Mouse (Mus musculus) brain, embryonic 14.5 days (tissue): ENCODE measurements at regions not wholly inside any gene's neighbourhood (a gene's known extent, or its start where the extent isn't known, plus 50 kb on each side); places are given as distances from the start of the nearest gene placed in this dataset.

ENCODE experiments used
- CTCF ChIP-seq: fragments of 200-500 bp; IDR thresholded peaks from 2 replicates; pipeline ENCODE4 v1.5.1; 2012; ENCODE audit warnings: inconsistent platforms, mild to moderate bottlenecking, moderate library complexity, borderline replicate concordance; ENCODE audit not compliant: insufficient read depth, insufficient read length; ENCODE audit errors: extremely low read depth
- POLR2A ChIP-seq: fragments of 200-500 bp; IDR thresholded peaks from 2 replicates; pipeline ENCODE4 v1.6.1; 2012; ENCODE audit warnings: mild to moderate bottlenecking, inconsistent platforms, borderline replicate concordance; ENCODE audit not compliant: poor library complexity, insufficient read depth, insufficient read length, severe bottlenecking; ENCODE audit errors: extremely low read depth

GRCm38 (mm10) chr10:39245141-39245540 is 81.5 kb upstream of the Ccn6 start:
- TF ChIP-seq POLR2A (no peak), CTCF (no peak)
